Mouse (Mus musculus) stomach, postnatal 0 days (tissue): ENCODE results near the gene P2ry2.

Source experiments
- CTCF ChIP-seq: IDR thresholded peaks from 2 replicates; pipeline ENCODE4 v1.5.1; 2016; ENCODE audit warnings: antibody characterized with exemption, low read depth, mild to moderate bottlenecking, moderate library complexity
- EP300 ChIP-seq: optimal IDR thresholded peaks from 2 replicates; pipeline ENCODE3; 2016; ENCODE audit warnings: antibody characterized with exemption

DNA sequence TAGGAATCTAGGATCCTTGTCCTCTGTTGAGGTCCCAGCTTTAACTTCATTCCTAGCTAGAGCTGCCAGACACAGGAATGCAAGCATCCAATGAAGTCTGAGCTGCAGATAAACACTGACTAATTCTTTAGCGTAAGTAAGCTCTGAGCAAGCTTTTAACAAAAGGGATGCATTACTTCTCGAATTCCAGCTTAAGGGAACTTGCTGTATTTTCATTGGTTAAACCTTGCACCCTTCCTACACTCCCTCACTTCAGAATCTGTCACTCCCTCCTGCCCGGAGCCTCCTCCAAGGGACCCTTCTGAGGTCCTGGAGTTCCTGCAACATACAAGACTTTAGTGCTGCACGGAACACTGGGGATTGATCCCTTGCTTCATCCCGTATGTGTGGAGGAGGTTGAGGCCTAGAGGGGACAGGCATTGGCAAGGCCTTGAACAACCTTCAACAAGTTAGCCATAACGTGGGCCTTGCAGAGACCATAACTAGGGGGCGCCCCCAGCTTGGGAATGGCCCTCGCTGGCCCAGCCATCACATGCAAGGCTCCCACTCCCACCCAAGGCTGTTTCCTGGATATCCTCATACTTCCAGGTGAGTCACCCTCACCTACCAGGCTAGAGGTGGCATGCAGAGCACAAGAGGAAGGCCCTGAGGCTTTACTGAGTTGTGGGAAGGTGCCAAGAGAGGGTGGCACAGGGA lies 31.3 kb upstream of the P2ry2 start:
- TF ChIP-seq CTCF (no peak), EP300 (no peak)
